Mouse (Mus musculus) brain, embryonic 14.5 days (tissue): ENCODE measurements around the gene Grap.

Source experiments
- CTCF ChIP-seq: fragments of 200-500 bp; IDR thresholded peaks from 2 replicates; pipeline ENCODE4 v1.5.1; 2012; ENCODE audit warnings: inconsistent platforms, mild to moderate bottlenecking, moderate library complexity, borderline replicate concordance; ENCODE audit not compliant: insufficient read depth, insufficient read length; ENCODE audit errors: extremely low read depth
- POLR2A ChIP-seq: fragments of 200-500 bp; IDR thresholded peaks from 2 replicates; pipeline ENCODE4 v1.6.1; 2012; ENCODE audit warnings: mild to moderate bottlenecking, inconsistent platforms, borderline replicate concordance; ENCODE audit not compliant: poor library complexity, insufficient read depth, insufficient read length, severe bottlenecking; ENCODE audit errors: extremely low read depth

DNA sequence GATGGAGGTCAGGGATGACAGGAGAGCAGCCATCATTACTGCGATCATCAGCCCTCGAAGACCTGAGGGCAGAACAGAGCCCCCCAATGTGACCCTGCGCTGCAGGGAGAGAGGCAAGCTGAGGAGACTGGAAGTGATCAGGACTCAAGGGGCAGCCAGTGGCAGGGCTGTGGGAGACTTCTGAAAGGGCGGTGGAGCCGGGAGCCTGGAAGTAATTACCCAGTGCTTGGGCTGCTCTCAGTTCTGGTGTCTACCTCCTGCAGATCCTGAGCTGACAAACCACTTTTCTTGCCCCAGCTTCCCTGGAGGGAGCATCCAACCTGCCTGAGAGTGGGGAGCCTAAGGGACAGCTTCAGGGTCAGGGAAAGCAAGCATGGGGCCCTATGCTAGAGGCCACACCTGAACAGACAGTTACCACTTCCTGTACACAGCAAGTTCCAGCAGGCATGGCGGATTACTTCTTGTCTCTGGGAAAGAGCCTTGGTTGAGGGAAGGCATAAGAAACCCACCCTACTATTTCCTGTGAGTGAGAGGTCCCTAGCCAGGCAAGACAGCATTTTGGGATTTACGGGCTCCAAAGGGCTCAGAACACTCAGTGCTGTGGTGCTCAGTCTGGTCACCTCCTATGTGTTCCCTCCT lies 23.3 kb downstream of the Grap start:
- TF ChIP-seq CTCF (no peak), POLR2A (no peak)
